Mouse (Mus musculus) lung, embryonic 16.5 days (tissue): ENCODE results near the gene Cntnap3. TPM values are rescaled to one million over a fixed set of nuclear protein-coding genes. Genes with fewer than 3 reads are reported as not detected.

ENCODE experiments used
- polyA plus RNA-seq: library from polyadenylated mRNA; unstranded; fragments of >200 nt; fragmentation: Nextera tagmentation; extraction: Ambion mirVana; gene quantifications from 2 replicates; pipeline ENCODE4 v1.2.1, GENCODE M21; 2015

Cntnap3 gene
- polyA plus RNA-seq, 1 experiment from 2014 or later: 0.04 TPM

Other genes starting within 250 kb of the Cntnap3 start
- gene Spata31, start 13.5 kb upstream of the Cntnap3 start, polyA plus RNA-seq: not detected in 2 replicates
- not detected in 2 replicates for gene Spata31d1c, start 129.1 kb upstream of the Cntnap3 start, polyA plus RNA-seq
- gene Prss47, start 148.8 kb upstream of the Cntnap3 start, polyA plus RNA-seq: not detected in 2 replicates
- 53.8 and 56.0 TPM in 2 replicates for gene Mfsd14b, start 209.0 kb upstream of the Cntnap3 start, polyA plus RNA-seq
- gene Olfr465-ps1, start 234.1 kb upstream of the Cntnap3 start, polyA plus RNA-seq: not detected in 2 replicates
- not detected in 2 replicates for gene Olfr466, start 246.3 kb upstream of the Cntnap3 start, polyA plus RNA-seq